Mouse (Mus musculus): Measurements from ENCODE around the gene Dapp1. TPM values are rescaled to one million over a fixed set of nuclear protein-coding genes. Genes with fewer than 3 reads are reported as not detected.
A peak's percentile ranks its signal among the peaks of the same experiment; 100 is the strongest.
"Not testable (repeated sequence)": the region's sequence is repeated elsewhere in the genome, so short reads cannot be mapped to it uniquely, and the experiment has no call there.

Dapp1 gene
- polyA plus RNA-seq, 1 experiment from 2014 or later: 13.0 TPM

- Histone ChIP-seq H3K9me3 (no peaks in the 10 kb centered on the region), H3K27ac (replicated peaks) (peak overlapping the region; percentile 67), H3K27me3 (replicated peaks) (no peaks in the 10 kb centered on the region), H3K4me2 (peak overlapping the region; percentile 39), H3K4me1 (peaks cover 57% of the 10 kb centered on the region), H3K4me3 (peak overlapping the region; percentile 10), H3K9ac (peak overlapping the region; percentile 11; the same call in 1 of the 2 replicates), H3K36me3 (peaks cover 5% of the 10 kb centered on the region; the same call in 1 of the 2 replicates)
- ATAC-seq (ENCODE audit: extremely low read depth, insufficient number of reproducible peaks, low FRiP score, low TSS enrichment): no peak
- 49% methylated on average over 12 of the region's 12 CpGs for WGBS
These were observed 11.4 kb downstream of the Dapp1 start for GRCm38 (mm10) chr3:137969951-137970350.

- H3K36me3 ChIP-seq: peaks cover 5% of the 10 kb centered on the region; the same call in 1 of the 2 replicates
- peak overlapping the region; percentile 60 for H3K4me2 ChIP-seq
- peaks cover 51% of the 10 kb centered on the region for H3K4me1 ChIP-seq
- no peaks in the 10 kb centered on the region for H3K27me3 ChIP-seq (replicated peaks)
- no peak for ATAC-seq (ENCODE audit: extremely low read depth, insufficient number of reproducible peaks, low FRiP score, low TSS enrichment)
- H3K9me3 ChIP-seq: no peaks in the 10 kb centered on the region
- H3K9ac ChIP-seq: peak overlapping the region; percentile 47; the same call in 1 of the 2 replicates
- peak overlapping the region; percentile 90 for H3K27ac ChIP-seq (replicated peaks)
- 22% methylated on average over 9 of the region's 9 CpGs for WGBS
- H3K4me3 ChIP-seq: peak overlapping the region; percentile 15; the same call in 1 of the 2 replicates
These were observed 12.4 kb downstream of the Dapp1 start for GRCm38 (mm10) chr3:137968820-137969486.

GRCm38 (mm10) chr3:137968105-137968819 is 13.1 kb downstream of the Dapp1 start:
- no peaks in the 10 kb centered on the region for H3K9me3 ChIP-seq
- H3K27ac ChIP-seq (replicated peaks): peak overlapping the region; percentile 90
- H3K27me3 ChIP-seq (replicated peaks): no peaks in the 10 kb centered on the region
- H3K9ac ChIP-seq: peak overlapping the region; percentile 47; the same call in 1 of the 2 replicates
- H3K36me3 ChIP-seq: peaks cover 5% of the 10 kb centered on the region; the same call in 1 of the 2 replicates
- 42% methylated on average over 14 of the region's 14 CpGs for WGBS
- no peak for ATAC-seq (ENCODE audit: extremely low read depth, insufficient number of reproducible peaks, low FRiP score, low TSS enrichment)
- peak overlapping the region; percentile 13 for H3K4me3 ChIP-seq
- H3K4me2 ChIP-seq: peak overlapping the region; percentile 60
- peaks cover 55% of the 10 kb centered on the region for H3K4me1 ChIP-seq

GRCm38 (mm10) chr3:137964014-137964413 is 17.3 kb downstream of the Dapp1 start:
- not testable (repeated sequence) for H3K27ac ChIP-seq (replicated peaks); H3K9me3 ChIP-seq; ATAC-seq (ENCODE audit: extremely low read depth, insufficient number of reproducible peaks, low FRiP score, low TSS enrichment); H3K4me3 ChIP-seq; H3K9ac ChIP-seq; H3K4me2 ChIP-seq; H3K27me3 ChIP-seq (replicated peaks)
- 64% methylated on average over 1 of the region's 1 CpGs for WGBS
- Histone ChIP-seq H3K36me3 (peaks cover 15% of the 10 kb centered on the region), H3K4me1 (peaks cover 45% of the 10 kb centered on the region)

- no peak overlapping the region for H3K4me2 ChIP-seq
- 72% methylated on average over 8 of the region's 8 CpGs for WGBS
- no peaks in the 10 kb centered on the region for H3K27me3 ChIP-seq (replicated peaks)
- H3K9me3 ChIP-seq: no peaks in the 10 kb centered on the region
- H3K9ac ChIP-seq: no peak overlapping the region
- peaks cover 15% of the 10 kb centered on the region for H3K36me3 ChIP-seq
- H3K4me1 ChIP-seq: peaks cover 40% of the 10 kb centered on the region
- no peak overlapping the region for H3K4me3 ChIP-seq
- peak overlapping the region; percentile 30; the same call in 1 of the 2 replicates for H3K27ac ChIP-seq (replicated peaks)
- ATAC-seq (ENCODE audit: extremely low read depth, insufficient number of reproducible peaks, low FRiP score, low TSS enrichment): no peak
These were observed 17.8 kb downstream of the Dapp1 start for GRCm38 (mm10) chr3:137963508-137963907.

- H3K27me3 ChIP-seq (replicated peaks): no peaks in the 10 kb centered on the region
- H3K9ac ChIP-seq: no peak overlapping the region
- no peak for ATAC-seq (ENCODE audit: extremely low read depth, insufficient number of reproducible peaks, low FRiP score, low TSS enrichment)
- H3K4me2 ChIP-seq: no peak overlapping the region
- H3K9me3 ChIP-seq: no peaks in the 10 kb centered on the region
- H3K27ac ChIP-seq (replicated peaks): peak overlapping the region; percentile 67
- peaks cover 36% of the 10 kb centered on the region for H3K4me1 ChIP-seq
- H3K36me3 ChIP-seq: peaks cover 15% of the 10 kb centered on the region
- no peak overlapping the region for H3K4me3 ChIP-seq
- WGBS: 27% methylated on average over 8 of the region's 8 CpGs
These were observed 19.5 kb downstream of the Dapp1 start for GRCm38 (mm10) chr3:137961736-137962385.

GRCm38 (mm10) chr3:137959456-137959855 is 21.9 kb downstream of the Dapp1 start:
- no peak overlapping the region for H3K9ac ChIP-seq
- no peak overlapping the region for H3K4me3 ChIP-seq
- H3K4me2 ChIP-seq: no peak overlapping the region
- H3K9me3 ChIP-seq: no peaks in the 10 kb centered on the region
- 70% methylated on average over 4 of the region's 4 CpGs for WGBS
- ATAC-seq (ENCODE audit: extremely low read depth, insufficient number of reproducible peaks, low FRiP score, low TSS enrichment): no peak
- H3K27ac ChIP-seq (replicated peaks): no peak overlapping the region
- H3K27me3 ChIP-seq (replicated peaks): no peaks in the 10 kb centered on the region
- H3K36me3 ChIP-seq: peaks cover 10% of the 10 kb centered on the region
- peaks cover 51% of the 10 kb centered on the region for H3K4me1 ChIP-seq

- WGBS: 91% methylated on average over 4 of the region's 4 CpGs
- H3K27me3 ChIP-seq (replicated peaks): no peaks in the 10 kb centered on the region
- no peak for ATAC-seq (ENCODE audit: extremely low read depth, insufficient number of reproducible peaks, low FRiP score, low TSS enrichment)
- peak overlapping the region; percentile 20; the same call in 1 of the 2 replicates for H3K27ac ChIP-seq (replicated peaks)
- H3K9ac ChIP-seq: no peak overlapping the region
- no peak overlapping the region for H3K4me2 ChIP-seq
- peaks cover 10% of the 10 kb centered on the region for H3K36me3 ChIP-seq
- peaks cover 57% of the 10 kb centered on the region for H3K4me1 ChIP-seq
- no peak overlapping the region for H3K4me3 ChIP-seq
- no peaks in the 10 kb centered on the region for H3K9me3 ChIP-seq
These were observed 23.0 kb downstream of the Dapp1 start for GRCm38 (mm10) chr3:137958352-137958751.

GRCm38 (mm10) chr3:137957864-137958263 is 23.5 kb downstream of the Dapp1 start:
- 37% methylated on average over 9 of the region's 9 CpGs for WGBS
- peaks cover 57% of the 10 kb centered on the region for H3K4me1 ChIP-seq
- no peaks in the 10 kb centered on the region for H3K9me3 ChIP-seq
- no peak for ATAC-seq (ENCODE audit: extremely low read depth, insufficient number of reproducible peaks, low FRiP score, low TSS enrichment)
- H3K9ac ChIP-seq: no peak overlapping the region
- H3K27ac ChIP-seq (replicated peaks): peak overlapping the region; percentile 20; the same call in 1 of the 2 replicates
- no peak overlapping the region for H3K4me2 ChIP-seq
- no peaks in the 10 kb centered on the region for H3K27me3 ChIP-seq (replicated peaks)
- no peak overlapping the region for H3K4me3 ChIP-seq
- peaks cover 10% of the 10 kb centered on the region for H3K36me3 ChIP-seq

- no peak for ATAC-seq (ENCODE audit: extremely low read depth, insufficient number of reproducible peaks, low FRiP score, low TSS enrichment)
- H3K4me3 ChIP-seq: peak overlapping the region; percentile 34
- peak overlapping the region; percentile 61 for H3K4me2 ChIP-seq
- H3K9me3 ChIP-seq: no peaks in the 10 kb centered on the region
- H3K9ac ChIP-seq: peak overlapping the region; percentile 61
- no peaks in the 10 kb centered on the region for H3K27me3 ChIP-seq (replicated peaks)
- no peak overlapping the region; the same call in 1 of the 2 replicates for H3K27ac ChIP-seq (replicated peaks)
- H3K4me1 ChIP-seq: peaks cover 56% of the 10 kb centered on the region
- WGBS: 12% methylated on average over 16 of the region's 16 CpGs
- peaks cover 10% of the 10 kb centered on the region for H3K36me3 ChIP-seq
These were observed 25.7 kb downstream of the Dapp1 start for GRCm38 (mm10) chr3:137955560-137956081.

All from heart, embryonic 13.5 days (tissue).